Mouse (Mus musculus): ENCODE data around the gene Skor1.

Gene Skor1

DNA sequence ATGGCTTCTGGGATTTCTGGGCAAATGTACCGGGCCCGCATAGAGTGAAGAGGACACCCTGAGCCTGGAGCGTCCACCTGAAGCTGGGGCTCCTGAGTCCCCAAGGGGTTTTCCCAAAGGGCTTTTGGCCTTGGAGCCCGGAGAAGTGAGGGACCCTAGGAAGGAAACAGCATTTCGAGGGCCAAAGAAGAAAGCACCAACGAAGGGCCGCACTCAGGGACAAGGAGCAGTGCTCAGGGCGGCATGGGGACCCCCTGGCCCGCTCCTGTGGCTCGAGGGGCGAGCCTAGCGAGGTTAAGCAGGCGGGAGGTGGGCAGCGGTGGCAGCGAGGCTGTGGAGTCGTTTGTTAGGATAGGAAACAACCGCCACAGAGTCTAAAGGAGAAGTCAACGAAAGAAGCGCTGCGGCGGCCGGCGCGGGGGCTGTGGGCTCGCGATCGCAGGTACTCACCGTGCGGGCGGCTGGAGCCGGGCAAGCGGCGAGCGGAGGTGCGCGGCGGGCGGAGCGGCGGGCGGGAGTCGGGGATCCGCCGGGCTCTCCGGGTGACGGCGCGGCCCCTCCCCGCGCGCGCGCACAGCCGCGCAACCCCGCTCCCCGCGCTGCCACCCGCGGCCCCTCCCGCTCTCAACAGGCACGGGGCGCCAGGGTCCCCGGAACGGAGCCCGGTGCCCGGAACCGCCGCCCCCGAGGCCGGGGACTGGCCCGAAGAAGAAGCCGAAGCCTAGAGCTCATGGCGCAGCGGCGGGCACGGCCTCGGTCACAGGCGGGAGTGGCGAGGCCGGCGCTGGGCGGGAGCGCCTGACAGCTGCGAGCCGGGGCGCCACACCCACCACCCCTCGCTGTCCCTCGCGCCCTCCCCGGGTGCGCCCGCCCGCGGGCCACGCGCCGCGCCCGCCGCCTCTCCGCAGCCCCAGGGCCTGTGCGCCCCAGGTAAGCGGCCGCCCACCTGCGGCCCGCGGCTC lies at the start of gene Skor1:
Gene Skor1 (minus strand): TSS at position 552 of the 962 bp plus-strand sequence.
- no peak for DNase-seq

DNA sequence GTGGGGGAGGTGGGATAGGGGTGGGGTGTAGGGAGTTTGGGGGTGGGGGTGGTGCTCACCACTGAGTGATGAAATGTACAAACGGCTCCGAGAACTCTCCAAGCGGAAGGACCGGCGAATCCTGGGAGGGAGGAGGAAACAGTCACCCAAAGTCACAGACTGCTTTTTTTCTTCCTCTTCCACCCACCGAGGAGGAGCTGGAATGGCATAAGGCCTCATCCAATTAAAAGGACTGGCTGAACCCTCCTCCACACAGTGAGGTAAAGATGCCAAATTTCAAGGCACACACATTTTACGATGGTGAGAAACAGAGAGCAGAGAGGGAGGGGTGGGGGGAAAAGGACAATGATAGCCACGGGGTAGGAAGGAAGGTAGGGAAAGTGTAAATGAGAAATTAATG lies 48.5 kb upstream of the Skor1 start:
- DNase-seq = no peak

DNA sequence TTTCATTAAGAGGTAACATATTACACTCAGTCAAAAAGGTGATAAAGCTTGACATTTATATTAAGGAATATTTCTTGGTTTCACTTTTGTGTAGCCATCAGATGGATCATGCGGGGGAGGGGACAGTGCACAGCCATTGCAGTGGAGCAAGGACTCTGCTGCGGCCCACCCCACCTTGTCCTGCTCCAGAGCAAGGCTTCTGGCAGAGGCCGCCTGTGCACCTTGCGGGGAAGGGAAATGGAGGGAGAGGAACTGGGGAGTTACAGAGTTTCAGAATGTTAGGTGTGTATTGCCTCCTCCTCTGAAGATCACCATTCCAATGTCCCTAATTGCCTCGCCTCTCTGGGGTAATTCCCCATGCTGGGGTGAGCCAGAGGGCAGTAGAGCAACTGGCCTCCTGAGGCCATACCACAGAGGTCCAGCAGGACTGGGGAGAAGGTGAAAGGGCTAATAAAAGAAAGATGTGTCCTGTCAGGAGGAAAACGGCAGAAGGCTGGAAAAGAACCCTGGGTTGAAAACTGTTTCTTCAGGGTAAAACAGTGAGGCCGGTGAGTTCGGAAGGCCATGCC lies 47.4 kb upstream of the Skor1 start:
- no peak for DNase-seq

DNA sequence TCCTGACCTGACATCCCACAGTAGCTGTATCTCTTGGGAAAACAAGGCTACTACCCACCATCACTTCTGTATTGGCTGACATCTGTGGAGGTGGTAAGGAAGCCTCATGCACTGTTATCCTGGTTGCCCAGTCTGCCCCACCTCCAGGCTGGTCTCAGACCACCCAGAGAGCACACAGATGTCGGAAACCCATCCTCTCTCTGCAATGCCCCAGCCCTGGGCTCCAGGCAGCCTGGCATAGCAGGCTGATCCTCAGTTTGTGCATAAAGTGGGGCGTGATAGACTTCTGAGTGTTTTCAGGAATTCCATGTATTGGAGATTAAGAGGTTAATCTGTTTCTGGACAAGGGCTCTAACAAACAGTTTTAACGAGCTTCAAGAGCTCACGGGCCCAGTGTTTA lies 46.8 kb upstream of the Skor1 start:
- no peak for DNase-seq

DNA sequence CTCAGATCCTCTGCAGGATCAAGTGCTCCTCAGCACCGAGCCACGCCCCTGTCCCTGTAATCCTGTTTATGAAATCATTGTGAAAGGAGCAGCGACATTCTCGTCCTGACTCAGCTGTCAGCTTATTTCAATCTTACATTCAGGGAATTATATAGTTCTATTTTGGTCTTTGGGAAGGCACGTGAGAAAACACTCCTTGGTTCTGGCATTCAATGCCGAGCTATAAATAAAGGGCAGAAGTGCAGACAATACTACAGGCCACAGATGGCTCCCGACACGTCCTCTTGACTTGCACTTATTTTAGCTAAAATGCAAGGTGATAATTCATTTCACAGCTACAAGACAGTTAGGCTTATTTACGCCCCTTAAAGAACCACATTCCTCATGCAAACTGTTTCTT lies 46.0 kb upstream of the Skor1 start:
- DNase-seq = no peak

DNA sequence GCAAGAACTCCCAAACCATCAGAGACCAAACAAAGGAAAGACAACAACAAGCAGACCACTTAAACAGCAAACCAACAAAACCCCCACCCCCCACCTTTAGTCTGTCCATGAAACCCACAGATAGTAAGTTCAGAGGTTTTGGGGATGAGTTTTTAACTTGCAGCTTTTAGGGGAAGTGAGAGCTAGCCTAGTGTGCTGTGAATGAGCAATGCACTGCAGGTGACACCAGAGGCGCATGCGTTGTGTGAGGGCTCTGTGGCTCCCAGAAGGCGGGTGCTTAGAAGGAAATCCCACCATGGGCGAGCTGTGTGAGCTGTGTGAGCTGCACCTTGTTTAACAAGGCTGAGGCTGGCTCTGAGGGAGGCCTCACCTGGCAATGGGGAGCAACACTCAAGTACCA lies 44.0 kb upstream of the Skor1 start:
- no peak for DNase-seq

DNA sequence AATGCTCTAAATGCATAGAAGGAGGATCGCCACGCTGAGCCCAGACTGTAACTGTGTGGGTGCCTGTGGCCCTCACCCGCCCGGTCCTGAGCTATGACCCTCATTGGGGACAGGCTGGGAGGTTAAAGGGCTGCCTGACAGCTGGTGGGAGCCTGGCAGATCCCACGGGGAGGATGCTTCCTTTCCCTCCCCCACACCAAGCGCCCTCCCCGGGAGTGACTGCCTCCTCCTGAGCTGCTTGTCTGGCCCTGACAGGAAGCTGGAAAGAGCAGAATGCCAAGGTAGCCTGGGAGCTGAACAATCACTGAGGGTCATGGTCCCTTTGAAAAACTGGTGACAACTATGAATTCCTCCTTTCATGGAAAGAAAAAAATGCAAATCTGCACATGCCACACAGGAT lies 38.5 kb upstream of the Skor1 start:
- no peak for DNase-seq

DNA sequence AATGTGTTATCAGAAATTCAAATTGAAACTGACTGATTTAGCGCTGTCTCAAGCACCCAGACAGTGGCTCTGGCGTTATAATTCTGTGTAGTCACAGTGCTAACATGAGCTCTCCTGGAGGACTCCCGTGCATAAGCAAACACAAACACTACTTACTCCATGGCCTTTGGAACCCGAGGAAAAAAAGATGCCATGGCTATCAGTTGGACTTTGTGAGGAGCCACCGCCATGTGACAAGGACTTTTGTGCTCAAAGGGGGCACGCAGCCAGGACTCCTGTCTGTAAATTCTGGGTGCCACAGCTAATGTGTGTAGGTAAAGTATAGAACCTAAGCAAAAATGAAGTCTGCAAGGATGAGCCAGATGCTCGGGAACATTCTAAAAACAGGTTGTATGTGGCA lies 36.5 kb upstream of the Skor1 start:
- DNase-seq = no peak

DNA sequence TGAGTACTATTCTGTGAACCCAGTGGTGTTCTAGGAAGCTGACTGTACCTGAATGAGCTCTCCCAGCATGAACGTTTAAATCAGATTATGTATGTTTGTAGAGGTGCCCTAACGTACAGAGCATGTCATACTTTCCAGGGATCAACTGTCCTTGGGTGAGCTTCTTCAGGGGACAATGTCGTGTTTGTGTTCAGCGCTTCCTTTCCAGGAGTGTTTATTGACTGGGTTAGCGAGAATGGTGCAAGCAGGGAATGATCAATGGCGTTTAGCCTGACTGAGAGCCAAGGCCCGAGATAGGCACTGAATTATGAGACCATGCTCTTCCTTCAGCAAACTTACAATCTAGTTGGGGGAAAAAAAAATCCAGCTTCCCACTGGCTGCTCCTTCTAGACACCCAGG lies 35.1 kb upstream of the Skor1 start:
- DNase-seq = no peak

DNA sequence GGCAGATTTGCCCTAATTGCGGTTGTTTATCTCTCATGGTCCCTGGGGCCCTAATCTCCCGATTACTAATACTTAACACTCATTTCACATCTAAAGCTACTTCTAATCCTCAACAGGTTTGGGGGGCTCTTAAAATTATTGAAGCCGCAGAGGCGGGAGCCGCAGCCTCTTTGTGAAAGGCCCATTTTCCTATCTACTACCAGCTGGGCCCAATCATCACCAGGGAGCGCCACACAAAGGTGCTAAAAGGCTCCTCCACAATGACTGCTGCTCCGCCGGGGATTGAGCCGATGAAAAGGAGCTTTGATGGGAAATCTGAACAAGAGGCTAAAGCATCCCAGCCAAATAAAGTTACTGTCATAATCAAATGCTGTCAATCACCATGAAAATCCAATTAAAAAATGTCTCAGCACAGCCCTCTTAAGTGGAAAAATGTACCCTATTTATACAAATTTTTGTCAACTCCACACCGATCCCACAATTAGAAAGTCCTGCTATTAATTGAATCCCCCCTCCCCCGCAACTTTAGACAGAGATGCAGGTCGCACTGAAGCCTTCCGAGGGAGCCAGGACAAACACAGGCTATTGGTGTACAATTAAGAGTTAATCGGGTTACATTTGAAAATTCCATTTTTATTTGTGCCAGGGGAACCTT lies 33.7 kb upstream of the Skor1 start:
- DNase-seq = no peak

DNA sequence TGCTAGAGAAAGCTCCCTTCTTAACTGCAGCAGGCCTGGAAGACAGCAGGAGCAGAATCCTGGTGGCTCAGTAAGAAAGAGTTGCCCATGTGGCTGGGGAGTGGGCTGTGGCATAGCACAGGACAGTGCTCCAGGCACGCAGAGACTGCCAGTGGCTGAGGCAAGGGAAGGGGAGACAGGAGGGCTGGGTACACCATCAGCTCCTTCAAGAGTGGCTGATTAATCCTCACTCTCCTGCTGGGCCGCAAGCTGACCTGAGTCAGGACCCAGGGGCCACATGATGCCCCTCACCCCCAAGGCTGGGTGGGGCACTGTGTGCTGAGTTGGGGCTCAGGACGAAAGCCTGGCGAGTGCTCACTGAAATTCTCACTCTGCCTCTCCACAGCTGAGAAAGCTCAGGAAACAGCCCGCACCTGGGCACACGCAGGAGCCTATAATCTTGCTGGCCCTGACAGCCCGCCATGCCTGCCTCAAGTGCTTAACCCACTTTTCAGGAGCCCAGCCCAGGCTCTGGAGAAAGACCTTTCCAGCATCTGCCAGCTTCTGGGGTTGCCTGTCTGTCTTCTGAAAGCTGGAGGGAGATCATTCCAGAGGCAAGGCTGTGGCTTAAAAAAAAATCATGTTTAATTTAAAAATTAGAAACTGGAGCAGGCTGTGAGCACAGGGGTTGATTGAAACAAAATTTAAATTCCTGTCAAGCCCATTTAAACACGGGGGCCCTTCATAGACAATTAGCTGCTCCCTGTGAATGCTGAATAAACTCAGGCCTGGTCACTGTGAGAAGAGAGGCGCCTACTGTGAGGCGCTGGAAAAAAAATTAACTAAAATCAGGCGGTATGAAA lies 32.8 kb upstream of the Skor1 start:
- no peak for DNase-seq

DNA sequence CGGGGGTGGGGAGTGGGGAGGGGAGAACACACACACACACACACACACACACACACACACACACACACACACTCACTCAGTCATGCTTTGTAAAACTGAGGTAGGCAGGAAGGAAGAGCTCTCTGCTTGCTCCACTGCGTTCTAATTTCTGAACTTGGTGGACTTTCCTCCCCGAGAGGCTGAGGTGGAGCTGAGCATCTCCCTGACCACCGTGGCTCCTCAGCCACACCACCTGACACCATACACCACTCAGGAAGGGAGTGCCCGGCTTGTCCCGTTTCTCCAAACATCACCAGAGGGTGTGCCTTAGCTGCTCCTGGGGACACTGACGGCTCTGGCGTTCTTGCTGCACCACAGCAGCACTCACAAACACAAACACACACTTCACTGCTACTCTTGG lies 29.5 kb upstream of the Skor1 start:
- no peak for DNase-seq

DNA sequence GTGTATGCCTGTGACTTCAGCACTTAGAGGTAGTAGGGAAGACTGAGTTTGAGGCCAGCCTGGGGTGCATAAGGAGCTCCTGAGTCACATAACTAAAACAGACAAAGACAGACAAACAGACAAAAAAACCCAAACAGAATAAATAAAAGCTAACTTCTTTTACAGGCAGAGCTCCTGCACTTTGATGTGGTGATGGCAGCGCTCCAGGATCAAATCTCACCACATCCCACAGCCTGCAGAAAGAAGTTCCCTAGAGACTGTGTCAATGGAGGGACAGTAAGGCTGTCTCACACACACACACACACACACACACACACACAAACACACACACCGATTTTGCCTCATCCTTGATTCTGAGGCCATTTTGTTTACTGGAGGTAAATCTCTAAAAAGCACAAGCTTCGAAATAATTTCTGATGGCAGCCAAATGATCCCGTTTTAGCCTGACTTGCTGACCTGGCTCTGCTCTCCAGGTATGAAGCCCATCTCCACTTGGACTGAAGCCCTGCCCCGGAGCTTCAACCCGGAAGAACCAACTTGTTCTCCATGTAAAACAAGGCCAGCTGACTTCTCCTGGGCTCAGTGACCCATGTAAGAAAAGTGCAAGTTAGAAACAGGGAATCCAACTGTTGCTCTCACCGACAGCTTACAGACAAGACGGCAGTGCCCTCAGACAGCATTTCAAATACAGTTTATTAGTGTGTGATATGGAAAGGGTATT lies 25.4 kb upstream of the Skor1 start:
- DNase-seq = no peak

DNA sequence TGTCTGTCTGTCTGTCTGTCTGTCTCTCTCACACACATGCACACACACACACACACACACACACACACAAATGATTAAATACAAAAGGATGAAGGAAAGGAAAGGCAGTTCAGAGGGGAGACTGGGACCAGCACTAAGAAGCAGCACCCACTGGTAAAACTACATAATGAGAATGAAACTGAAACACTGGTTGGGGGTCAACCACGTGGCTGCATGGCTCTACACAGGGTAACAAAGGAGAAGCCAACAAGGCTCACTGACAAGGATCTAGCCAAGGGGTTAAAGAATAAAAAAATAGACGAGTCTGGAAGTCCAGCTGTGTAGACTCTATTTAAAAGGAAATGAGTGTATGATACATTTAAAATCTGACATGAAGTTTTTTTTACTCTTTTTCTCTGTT lies 23.2 kb upstream of the Skor1 start:
- DNase-seq = no peak

DNA sequence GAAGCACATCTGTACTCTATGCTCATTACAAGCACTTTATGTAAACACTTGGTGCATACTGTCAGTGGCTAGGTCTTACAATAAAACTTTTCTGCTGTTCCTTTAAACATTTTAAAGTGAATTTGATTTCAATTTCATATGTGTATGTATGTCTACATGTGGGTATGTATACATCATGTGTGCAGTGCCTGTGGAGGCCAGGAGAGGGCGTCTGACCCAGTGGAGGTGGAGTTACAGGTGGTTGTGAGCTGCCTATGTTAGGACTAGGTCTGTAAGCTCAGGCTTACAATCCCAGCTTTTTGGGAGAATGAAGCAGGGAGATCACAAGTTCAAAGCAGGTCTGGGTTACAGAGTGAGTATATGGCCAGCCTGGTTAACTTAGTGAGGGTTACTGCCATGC lies 20.4 kb upstream of the Skor1 start:
- DNase-seq = no peak

DNA sequence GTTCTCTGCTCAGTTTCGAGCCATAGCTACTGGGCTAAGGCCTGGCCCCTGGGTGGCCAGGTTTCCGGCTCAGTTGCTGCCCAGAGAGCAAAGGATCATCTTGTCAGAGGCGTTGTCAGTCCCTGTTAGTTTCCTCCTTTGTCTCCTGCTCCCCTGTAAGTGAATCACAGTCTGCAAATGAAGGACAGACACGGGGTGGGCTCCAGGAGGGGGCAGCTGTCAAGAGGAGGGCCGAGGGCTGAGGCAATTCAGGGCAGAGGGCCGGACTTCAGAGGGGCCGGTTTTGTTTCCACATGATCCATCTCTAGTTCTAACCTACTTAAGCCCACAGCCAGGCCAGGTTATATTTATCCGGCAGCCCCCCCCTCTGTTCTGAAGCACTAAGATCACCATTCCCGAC lies 16.3 kb upstream of the Skor1 start:
- no peak for DNase-seq

DNA sequence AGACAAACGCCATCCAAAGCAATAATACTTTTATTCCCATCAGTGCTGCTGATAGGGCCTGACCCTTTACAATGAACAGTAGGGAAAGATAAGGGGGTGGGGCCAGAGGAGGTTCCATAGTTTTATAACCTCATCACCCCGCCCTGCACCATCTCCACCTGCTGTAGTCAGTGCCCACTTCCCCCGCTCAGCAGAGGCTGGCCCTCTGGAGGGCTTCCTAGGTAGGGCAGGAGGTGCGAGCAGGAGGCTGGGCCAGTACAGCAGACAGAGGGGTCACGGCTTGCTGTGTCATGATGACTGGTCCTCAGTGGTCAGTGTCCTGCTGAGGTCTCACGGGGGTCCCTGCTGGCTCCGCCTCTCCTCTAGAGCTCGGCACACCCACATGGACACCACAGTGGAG lies 15.0 kb upstream of the Skor1 start:
- no peak for DNase-seq

DNA sequence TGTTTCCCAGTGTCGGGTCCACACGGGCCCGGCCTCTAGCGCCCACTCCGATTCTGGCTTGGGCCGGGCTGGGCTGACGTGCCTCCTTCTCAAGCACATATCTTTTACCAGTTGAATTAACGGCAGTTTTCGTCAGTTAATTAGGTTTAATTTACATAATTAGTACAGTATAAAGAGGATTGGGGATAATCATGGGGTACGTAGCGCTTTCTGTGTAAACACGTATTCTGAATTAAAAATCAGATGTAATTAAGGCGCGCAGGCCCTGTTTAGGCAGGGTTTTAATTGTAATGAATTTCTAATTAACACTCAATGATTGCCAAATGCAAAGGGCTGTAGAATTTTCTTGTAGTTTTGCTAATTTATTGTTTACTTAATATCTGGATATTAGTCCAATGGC lies 3.2 kb upstream of the Skor1 start:
- DNase-seq = no peak

DNA sequence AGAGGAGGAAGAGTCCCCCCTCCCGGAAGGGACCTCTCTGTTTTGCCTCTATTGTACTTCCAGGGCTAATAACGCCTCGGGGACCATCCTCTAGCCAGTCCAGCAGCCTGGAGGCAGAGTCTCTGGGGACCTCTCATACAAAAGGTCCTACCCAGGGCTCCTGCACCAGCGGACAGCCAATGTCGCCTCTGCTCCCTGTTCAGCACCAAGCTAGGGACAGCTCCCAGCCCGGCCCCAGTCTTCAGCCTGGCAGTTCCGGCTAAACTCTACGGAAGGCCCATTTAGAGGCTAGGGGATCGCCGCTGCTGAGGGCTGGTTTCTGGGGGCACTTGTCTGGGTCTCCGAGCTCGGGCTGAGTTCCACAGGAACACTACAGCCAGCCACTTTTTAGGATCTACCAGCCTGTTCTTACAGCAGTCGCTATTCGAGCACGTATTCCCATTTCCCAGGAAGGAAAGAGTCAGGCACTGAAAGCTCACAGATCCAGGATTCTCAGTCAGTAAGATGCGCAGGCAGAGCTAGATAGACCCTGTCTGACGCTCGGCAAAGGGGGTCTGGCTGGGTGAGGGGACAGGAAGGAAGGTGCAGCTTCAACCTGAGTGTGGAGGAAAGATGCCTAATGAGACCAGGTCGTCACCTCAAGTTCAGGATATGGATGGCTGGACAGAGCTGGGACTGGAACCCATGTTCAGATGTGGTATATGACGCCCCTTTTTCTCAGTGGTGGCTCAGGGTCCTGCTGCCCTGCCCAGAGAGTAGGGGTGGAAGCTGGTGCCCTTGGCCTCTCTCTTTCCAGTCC lies 2.5 kb upstream of the Skor1 start:
- DNase-seq = peak; percentile 47

DNA sequence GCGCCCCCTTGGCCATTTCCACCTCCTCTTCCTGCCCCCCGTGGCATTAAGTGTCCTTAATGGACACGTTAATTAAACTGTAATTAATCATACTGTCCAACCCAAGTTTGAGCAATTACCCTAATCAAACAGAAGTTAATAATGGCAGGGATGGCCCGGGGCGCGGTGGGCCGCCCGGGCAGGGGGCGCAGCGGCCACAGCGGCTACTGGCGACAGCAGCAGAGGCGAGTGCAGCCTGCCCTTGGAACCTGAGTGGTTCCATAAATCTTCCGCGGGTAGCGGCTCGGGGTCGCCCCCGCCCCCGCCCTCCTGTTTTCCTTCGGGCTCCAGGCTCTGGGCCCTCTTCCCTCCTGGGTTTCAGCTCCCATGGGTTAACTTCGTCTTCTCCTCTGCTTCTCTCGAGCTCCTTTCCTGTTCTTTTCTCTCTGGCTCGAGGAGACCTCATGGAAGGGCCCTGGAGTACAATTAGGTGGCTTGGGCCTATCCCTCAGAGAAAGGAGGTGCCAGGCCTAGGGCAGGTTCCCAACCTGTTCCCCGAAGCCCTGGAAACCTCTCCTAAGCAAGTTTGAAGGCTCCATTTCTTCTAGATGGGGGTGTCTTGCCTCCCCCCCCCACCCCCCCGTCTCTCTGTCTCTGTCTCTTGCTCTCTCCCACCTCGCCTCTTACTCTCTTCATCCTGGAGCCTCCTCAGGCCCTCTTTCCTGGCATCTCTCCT lies 1.5 kb upstream of the Skor1 start:
- no peak for DNase-seq

DNA sequence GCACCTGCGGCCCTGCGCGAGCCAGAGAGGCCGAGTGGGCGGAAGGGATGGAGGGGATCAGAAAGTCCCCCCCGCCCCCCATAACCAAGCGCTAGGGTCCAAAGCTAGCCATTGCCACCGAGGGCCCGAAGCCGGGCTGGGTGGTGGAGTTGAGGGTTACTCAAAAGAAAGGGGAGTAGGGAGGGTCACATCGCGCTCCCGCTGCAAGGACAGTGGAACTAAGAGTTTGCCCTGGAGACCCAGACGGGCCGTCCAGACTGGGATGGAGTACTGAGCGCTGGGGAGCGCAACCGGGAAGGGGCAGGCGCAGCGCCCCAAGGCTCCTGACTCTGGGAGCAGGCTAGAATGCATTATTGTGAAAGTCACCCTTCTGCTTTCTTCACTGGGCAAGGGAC lies 608 bp upstream of the Skor1 start:
- no peak for DNase-seq
